Mouse (Mus musculus): ENCODE results near the gene Sfxn4. TPM values are rescaled to one million over a fixed set of nuclear protein-coding genes. Genes with fewer than 3 reads are reported as not detected.

The Sfxn4 gene
- total RNA-seq, 2 experiments from 2014 or later = 14.3 to 16.9 TPM

- TF ChIP-seq CTCF (conservative IDR thresholded peaks at IDR 0.05) = peak; percentile 88
- H3K27ac ChIP-seq = peak within 1 kb of the TSS; percentile 94
- DNase-seq (ENCODE audit: low spot score in 2 of 2) = peak; percentile 91 to 92
- peak within 1 kb of the TSS; percentile 89 for H3K4me3 ChIP-seq
Observed at GRCm38 (mm10) chr19:60811098-60812035, 49.9 kb downstream of the Sfxn4 start, which contains the start of gene Fam45a. Fam45a (plus strand) TSS chr19:60811585.

GRCm38 (mm10) chr19:60809927-60810326 lies 51.4 kb downstream of the Sfxn4 start:
- Histone ChIP-seq H3K4me3 (no peak overlapping the region), H3K27ac (no peak overlapping the region)
- TF ChIP-seq CTCF (conservative IDR thresholded peaks at IDR 0.05) = no peak
- no peak for DNase-seq (ENCODE audit: low spot score in 2 of 2)

- no peak overlapping the region for H3K27ac ChIP-seq
- H3K4me3 ChIP-seq = no peak overlapping the region
- no peak for TF ChIP-seq CTCF (conservative IDR thresholded peaks at IDR 0.05)
- DNase-seq (ENCODE audit: low spot score in 2 of 2) = no peak
Observed at GRCm38 (mm10) chr19:60804903-60805302, 56.4 kb downstream of the Sfxn4 start.

- H3K4me3 ChIP-seq = no peak overlapping the region
- TF ChIP-seq CTCF (conservative IDR thresholded peaks at IDR 0.05) = no peak
- H3K27ac ChIP-seq = no peak overlapping the region
- DNase-seq (ENCODE audit: low spot score in 2 of 2) = no peak
Observed at GRCm38 (mm10) chr19:60799867-60800569, 61.3 kb downstream of the Sfxn4 start.

GRCm38 (mm10) chr19:60797415-60797814 lies 63.9 kb downstream of the Sfxn4 start:
- H3K4me3 ChIP-seq = no peak overlapping the region
- no peak for TF ChIP-seq CTCF (conservative IDR thresholded peaks at IDR 0.05)
- H3K27ac ChIP-seq = no peak overlapping the region
- DNase-seq (ENCODE audit: low spot score in 2 of 2) = no peak

- no peak for TF ChIP-seq CTCF (conservative IDR thresholded peaks at IDR 0.05)
- Histone ChIP-seq H3K27ac (peak overlapping the region; percentile 54), H3K4me3 (no peak overlapping the region)
- DNase-seq (ENCODE audit: low spot score in 2 of 2) = peak; percentile 21 to 25
Observed at GRCm38 (mm10) chr19:60795244-60795643, 66.0 kb downstream of the Sfxn4 start.

- Histone ChIP-seq H3K27ac (no peak overlapping the region), H3K4me3 (no peak overlapping the region)
- no peak for TF ChIP-seq CTCF (conservative IDR thresholded peaks at IDR 0.05)
- DNase-seq (ENCODE audit: low spot score in 2 of 2) = no peak
Observed at GRCm38 (mm10) chr19:60793170-60793707, 68.0 kb downstream of the Sfxn4 start.

- Histone ChIP-seq H3K27ac (peak overlapping the region; percentile 98), H3K4me3 (peak overlapping the region; percentile 98)
- TF ChIP-seq CTCF (conservative IDR thresholded peaks at IDR 0.05) = no peak
- DNase-seq (ENCODE audit: low spot score in 2 of 2) = no peak
Observed at GRCm38 (mm10) chr19:60791164-60791563, 70.1 kb downstream of the Sfxn4 start.

- Histone ChIP-seq H3K4me3 (peak within 1 kb of the TSS; percentile 98), H3K27ac (peak within 1 kb of the TSS; percentile 98)
- TF ChIP-seq CTCF (conservative IDR thresholded peaks at IDR 0.05) = peak; percentile 43
- DNase-seq (ENCODE audit: low spot score in 2 of 2) = peak; percentile 93 to 96
Observed at GRCm38 (mm10) chr19:60790551-60791161, 70.6 kb downstream of the Sfxn4 start, which contains the start of gene Eif3a. Eif3a (minus strand) TSS chr19:60790658.

GRCm38 (mm10) chr19:60789919-60790506 lies 71.3 kb downstream of the Sfxn4 start:
- Histone ChIP-seq H3K27ac (peak overlapping the region; percentile 98), H3K4me3 (peak overlapping the region; percentile 98)
- DNase-seq (ENCODE audit: low spot score in 2 of 2) = peak in 1 of 2 experiments; percentile 49
- no peak for TF ChIP-seq CTCF (conservative IDR thresholded peaks at IDR 0.05)

GRCm38 (mm10) chr19:60789452-60789851 lies 71.8 kb downstream of the Sfxn4 start:
- no peak for TF ChIP-seq CTCF (conservative IDR thresholded peaks at IDR 0.05)
- H3K4me3 ChIP-seq = peak overlapping the region; percentile 98
- H3K27ac ChIP-seq = peak overlapping the region; percentile 98
- no peak for DNase-seq (ENCODE audit: low spot score in 2 of 2)
